Mouse (Mus musculus): ENCODE data around the gene Pbsn. TPM values are rescaled to one million over a fixed set of nuclear protein-coding genes. Genes with fewer than 3 reads are reported as not detected.
"Not testable (repeated sequence)": the region's sequence is repeated elsewhere in the genome, so short reads cannot be mapped to it uniquely, and the experiment has no call there.

Pbsn gene
- not detected for total RNA-seq (2021)
- long read RNA-seq, experiment 1: 0 reads
- long read RNA-seq, experiment 2: 0 reads

DNA sequence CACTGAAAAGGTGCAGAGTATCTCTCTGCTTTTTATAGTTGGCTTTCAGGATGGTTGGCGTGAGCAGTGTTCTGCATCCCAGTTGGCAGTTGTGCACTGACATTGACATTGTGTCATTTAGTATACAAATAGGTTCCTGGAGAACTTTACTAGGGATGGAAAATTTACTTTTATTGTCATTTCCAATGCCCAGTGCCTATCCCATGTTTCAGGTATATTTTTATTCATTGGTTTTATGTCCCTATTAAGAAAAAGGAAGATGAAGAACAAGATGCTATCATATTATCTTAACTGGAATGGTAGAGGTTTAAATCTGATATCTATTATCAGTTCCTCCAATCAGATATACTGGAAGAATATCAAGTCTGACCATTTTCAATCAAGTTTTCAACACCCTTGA, at the start of gene Pbsn:
Pbsn (minus strand) TSS at position 101 of the 400 bp plus-strand sequence.
- no peak for DNase-seq (ENCODE audit: low spot score in 2 of 2)

DNA sequence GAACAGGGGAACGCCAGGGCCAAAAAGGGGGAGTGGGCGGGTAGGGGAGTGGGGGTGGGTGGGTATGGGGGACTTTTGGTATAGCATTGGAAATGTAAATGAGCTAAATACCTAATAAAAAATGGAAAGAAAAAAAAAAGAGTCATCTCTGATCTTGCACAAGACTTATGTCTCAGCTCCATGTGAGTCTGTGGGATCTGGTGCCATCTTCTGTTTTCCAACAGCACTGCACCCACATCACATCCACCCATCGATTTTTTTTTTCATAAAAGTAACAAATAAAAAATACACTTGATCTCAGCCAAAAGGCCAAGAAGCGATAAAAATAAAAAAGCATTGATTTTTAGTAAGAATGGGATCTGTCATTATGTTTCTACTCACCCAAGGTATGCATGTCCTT, 26.6 kb upstream of the Pbsn start:
- DNase-seq (ENCODE audit: low spot score in 2 of 2): peak in 1 of 2 experiments; percentile 1

DNA sequence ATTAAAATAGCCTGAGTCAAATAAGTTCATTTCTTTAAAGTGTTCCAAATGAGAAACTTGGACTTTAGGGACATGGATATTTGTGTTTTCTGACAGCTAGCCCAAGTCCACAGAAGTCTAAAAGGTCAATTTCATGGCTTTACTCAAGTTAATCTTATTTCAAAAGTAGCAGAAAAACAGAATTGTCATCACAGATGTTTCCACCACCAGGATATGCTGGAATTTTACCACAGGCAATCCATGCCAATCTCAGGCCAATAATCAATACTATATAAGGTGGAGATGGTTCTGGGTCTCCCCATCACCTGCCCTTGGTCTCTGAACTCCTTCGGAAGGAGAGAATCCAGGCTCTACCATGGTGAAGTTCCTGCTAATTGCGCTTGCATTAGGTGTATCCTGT, 11.0 kb upstream of the Pbsn start, which contains the start of gene Gm14744:
Gm14744 (plus strand) TSS at position 301 of the 400 bp plus-strand sequence.
- not testable (repeated sequence) for DNase-seq (ENCODE audit: low spot score in 2 of 2)

DNA sequence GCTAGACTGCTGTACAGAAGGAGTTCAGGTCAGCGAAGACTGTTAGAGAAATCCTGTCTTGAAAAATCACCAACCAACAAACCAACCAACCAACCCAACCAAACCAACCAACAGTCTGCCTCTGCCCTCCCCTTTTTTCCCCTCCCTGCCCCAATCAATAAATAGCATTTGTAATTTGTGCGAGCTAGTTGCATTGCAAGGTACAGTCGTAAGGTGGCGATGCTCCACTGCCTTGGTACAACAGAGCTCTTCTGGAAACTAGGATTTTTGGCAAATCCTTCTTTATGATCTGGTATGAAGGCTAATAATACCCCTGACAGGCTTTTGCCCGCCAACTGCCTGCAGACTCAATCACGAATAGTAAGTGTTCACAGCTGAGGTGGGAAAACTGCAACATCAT, 41.4 kb downstream of the Pbsn start:
- peak in 1 of 2 experiments; percentile 4 for DNase-seq (ENCODE audit: low spot score in 2 of 2)

DNA sequence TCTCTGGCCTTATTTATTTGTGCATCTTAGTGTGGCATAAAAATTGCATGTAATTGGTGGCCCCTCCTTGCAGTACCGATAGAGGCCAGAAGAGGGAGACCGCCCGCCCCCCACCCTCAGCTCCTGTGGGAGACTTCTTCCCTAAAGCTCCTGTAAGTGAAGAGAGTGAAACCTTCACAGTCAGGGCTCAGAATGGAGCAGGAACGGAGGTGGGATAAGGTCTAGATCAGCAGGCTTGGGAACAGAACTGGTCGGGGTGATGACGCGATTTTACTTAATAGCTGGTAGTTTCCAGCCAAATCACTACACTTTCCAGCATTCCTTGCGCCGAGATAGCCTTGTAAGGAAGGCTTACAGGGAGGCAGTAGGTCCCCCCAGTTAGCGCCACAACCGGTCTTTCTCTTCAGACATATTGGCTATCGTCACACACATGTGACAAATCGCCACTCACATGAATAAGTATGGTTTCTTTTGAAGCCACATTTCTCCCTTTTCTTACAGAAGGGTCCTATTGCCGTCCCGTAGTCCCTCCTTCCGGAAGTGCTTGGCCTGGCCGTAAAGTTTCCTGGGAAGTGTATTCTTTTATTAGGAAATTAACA, 42.7 kb downstream of the Pbsn start:
- peak; percentile 20 to 66 for DNase-seq (ENCODE audit: low spot score in 2 of 2)

DNA sequence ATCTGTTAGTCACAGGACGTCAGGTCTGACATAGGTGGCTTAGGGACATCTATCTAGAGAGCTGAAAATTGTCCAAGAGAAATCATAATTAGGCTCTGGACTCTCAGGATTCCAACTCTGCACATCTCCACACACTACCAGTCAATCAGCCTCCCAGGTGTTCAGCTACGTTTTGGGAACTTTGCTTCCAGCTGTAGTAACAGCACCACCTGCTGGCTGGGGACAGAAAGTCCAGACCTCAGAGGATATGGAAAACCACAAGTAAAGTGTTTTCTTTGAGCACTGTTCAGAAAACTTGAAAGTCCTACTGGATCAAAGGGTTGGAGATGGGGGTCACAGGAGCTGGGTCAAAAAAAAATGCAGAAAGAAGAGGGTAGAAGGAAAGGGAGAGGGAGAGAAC, 44.8 kb downstream of the Pbsn start:
- DNase-seq (ENCODE audit: low spot score in 2 of 2): peak; percentile 41 to 44

DNA sequence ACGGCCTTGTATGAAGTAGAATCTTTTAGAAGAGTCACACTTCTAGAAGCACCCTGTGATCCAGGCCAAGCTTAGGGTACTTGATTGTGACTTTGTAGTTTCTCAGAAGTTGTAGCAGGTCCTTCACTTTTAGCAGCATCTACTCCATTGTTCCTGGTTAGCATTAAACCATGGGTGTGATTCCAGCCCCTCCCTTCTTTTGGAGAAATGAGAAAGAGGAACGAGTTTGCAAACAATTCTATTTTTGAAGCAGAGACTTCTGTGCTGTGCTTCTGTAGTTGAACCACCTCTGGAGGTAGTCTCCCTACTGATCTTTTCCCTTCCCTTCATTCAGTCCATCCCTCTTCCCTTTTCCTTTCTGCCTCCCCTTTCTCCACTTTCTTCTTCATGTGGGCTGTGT, 51.1 kb downstream of the Pbsn start:
- DNase-seq (ENCODE audit: low spot score in 2 of 2): no peak

DNA sequence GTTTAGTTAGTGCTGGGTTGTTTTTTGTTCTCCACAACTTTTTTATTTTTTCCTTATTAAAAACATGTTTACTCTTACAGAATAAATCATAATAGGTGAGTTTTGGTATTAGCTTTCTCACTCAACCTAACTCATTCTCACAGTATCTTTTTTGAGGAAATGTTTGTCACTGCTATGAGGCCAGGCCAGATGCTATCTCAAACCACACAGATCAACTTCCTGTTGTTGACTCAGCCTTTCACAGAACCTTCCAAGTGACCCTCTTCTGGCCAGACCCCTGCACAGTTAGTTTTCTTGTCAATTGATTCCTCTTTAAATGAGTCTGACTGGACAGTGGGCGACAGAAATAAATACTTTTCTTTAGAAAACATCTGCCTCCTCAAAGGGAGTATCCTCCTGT, 51.9 kb downstream of the Pbsn start:
- no peak for DNase-seq (ENCODE audit: low spot score in 2 of 2)

DNA sequence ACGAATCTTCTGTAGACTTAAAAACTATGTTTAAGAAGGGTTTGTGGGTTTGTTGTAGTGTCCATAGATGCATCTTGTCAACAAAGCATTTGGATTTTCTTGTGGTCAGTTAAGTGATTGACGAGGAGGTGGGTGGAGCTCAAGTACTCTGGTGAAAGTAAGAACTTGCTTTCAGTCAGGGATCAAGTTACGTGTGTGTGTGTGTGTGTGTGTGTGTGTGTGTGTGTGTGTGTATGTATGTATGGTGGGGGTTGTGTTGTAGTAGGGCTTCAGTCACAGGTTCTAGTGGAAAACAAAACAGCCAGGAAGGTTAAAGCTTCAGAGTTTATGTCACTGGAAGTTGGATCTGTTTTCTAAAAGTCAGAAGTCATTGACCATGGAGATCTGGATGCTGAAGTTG, 53.9 kb downstream of the Pbsn start:
- DNase-seq (ENCODE audit: low spot score in 2 of 2): no peak

DNA sequence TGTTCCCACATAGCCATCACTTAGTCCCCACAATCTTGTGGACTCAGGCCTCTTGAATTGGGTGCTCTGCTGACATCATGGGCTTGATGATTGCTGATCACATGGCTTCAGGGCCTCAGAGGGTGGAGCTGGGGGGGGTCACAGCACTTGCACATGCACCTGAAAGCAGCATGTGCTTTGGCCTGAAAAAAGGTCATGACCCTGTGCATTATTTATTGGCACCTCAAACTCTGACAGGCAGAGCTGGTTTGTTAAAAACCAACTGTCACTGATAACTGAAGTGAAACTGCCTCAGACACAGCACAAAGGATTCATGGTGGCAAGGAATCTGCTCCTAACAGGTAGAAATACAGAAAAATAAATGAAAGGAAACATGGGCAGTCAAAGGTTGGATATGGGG, 55.6 kb downstream of the Pbsn start:
- no peak for DNase-seq (ENCODE audit: low spot score in 2 of 2)

DNA sequence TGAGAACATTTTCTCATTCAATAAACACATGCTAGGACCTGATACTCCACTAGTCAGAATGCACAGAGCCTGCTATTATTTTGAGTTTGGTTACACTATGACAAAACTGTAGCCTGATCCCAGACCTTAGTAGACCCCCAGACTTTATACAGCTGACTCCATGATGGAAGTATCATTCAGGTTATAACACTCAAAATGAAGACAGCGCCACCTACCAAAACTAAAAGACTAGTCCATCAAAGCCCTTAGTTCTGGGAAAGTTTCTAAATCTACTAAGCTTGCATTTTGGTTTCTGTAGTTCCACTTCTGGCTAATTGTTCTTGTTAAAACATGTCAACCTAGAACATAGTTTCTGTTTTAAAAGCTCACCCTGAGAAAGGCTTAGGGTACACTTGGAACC, 56.5 kb downstream of the Pbsn start:
- DNase-seq (ENCODE audit: low spot score in 2 of 2): no peak

DNA sequence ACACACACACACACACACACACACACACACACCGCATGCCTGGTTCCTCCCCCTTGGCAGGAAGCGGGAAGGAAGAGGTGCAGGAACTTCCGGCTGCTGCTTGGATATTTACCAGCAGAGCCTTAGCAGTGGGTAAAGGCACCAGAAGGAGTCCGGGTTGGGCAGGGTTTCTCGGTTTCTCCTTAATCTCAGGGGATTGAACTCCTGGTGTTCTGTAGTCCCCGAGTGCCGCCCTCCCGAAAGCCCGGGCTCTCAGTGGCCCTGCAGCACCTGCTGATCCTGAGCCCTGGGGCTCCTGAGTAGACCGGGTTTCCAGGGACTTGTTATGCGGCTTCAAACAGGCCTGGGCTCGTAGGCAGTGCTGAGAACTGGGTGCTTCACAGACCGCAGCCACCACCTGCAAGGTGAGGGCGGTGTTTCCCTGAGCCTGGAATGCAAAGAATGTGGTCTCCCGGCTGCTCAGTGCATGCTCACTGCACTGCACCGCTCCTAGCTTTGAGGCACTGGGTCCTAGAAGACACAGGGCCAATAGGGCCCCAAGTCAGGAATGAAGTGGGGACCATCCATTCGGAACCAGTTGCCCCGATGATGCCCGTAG, 57.1 kb downstream of the Pbsn start, which contains the start of gene Prkx:
Prkx (minus strand) TSS at position 41 of the 598 bp plus-strand sequence.
- peak in 1 of 2 experiments; percentile 2 for DNase-seq (ENCODE audit: low spot score in 2 of 2)

DNA sequence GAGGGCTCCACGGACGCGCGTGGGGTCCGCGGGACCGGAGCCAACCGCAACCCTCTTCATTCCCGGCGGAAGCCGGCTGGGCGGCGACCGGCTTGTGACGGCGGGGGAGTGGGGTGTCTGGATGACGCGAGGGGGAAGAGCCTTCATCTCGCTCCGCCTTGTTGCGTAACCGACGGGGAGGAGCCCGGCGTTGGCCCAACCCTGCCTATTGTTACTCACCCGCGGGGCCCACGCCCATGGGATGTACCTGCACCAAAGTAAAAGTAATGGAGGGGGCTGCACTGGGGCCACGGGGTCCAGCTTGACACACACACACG, 57.6 kb downstream of the Pbsn start:
- peak; percentile 80 to 84 for DNase-seq (ENCODE audit: low spot score in 2 of 2)

DNA sequence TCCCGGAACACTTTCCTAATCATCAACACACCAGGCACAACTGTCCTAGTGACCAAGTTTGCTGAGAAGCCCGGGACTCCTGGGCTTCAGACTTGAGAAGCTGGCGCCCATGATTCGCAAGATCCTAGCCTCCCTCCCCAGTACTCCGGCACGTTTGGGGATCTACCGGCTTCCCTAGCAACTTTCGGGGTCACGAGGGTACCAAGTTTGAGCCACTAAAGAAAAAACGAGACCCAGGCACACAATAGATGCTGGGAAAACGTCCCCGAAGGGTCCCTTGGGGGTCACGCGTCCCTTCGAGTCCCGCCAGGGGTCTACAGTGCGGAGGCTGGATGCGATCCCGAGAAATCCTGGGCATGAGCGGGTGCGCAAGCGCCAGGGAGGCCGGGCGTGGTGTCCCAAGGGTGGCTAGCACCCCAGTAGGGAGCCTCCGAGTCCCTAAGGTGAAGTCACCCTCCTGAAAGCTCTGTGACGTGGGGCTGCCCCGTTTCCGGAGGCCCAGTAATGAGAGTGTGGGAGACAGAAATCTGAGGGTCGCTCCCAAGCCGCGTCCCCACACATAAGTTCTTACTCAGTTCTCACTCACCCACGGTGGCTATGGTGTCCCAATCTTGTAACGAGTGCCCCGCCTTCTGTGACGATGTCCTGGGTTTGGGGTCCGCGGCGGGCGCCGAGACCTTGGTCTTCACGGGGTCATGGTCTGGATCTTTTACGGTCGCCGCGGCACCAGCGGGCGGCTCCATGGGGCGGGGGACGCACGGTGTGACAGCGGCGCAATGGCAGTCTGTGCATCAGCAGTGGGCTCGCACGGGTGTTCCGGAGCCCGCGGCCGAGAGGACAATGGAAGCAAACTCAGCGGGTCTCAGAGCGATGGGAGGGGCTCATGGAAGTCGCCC, 58.2 kb downstream of the Pbsn start:
- peak in 1 of 2 experiments; percentile 7 for DNase-seq (ENCODE audit: low spot score in 2 of 2)

DNA sequence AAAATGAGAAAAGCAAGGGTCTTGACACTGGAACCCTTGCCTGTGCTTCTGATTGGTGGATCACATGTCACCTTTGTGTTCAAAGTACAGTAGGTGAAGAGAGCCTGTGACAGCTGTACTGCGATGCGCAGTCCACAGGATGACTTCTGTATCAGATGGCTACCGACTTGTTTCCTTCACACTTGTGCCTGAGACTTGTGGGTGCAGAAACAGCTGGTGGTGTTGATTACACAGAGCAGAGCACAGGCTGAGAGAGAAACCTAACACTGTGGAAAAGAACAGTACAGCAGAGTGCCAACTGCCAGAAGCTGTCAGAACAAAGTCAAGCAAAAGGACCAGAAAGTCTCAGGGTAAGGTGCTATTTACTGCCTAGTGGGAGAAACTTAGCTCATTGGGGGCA, 64.7 kb downstream of the Pbsn start:
- DNase-seq (ENCODE audit: low spot score in 2 of 2): peak in 1 of 2 experiments; percentile 36

Other genes with a start within 250 kb of the Pbsn start
- gene Prkx, start 57.3 kb downstream of the Pbsn start, total RNA-seq (2021): 10 to 100 TPM; 10.2 to 11.3 TPM
- not detected for gene Gm14744, start 11.1 kb upstream of the Pbsn start, total RNA-seq (2021)
- gene 5430402E10Rik, start 71.4 kb upstream of the Pbsn start, total RNA-seq (2021): not detected
- not detected for gene Obp1a, start 237.8 kb upstream of the Pbsn start, total RNA-seq (2021)

All from left cerebral cortex, adult 18-20 months (tissue).